Mouse (Mus musculus): Measurements from ENCODE around the gene Kat5. TPM values are rescaled to one million over a fixed set of nuclear protein-coding genes. Genes with fewer than 3 reads are reported as not detected.

The Kat5 gene
- polyA plus RNA-seq, 1 experiment from 2014 or later, result 45.6 TPM

GRCm38 (mm10) chr19:5560457-5561041 is 49.5 kb downstream of the Kat5 start, which contains the start of gene Ovol1:
Gene Ovol1 (minus strand): TSS chr19:5560646.
- peaks cover 12% of the 10 kb centered on the region for H3K4me1 ChIP-seq (ENCODE audit: control insufficient read depth, insufficient read depth, low read length)
- H3K27ac ChIP-seq (ENCODE audit: low read depth, low read length), result no peak within 1 kb of the TSS
- peaks cover 59% of the 10 kb centered on the region for H3K27me3 ChIP-seq (ENCODE audit: control insufficient read depth, insufficient read depth, low read length)
- peak within 1 kb of the TSS; percentile 27 for H3K4me3 ChIP-seq (ENCODE audit: low read depth, low read length)
- no peak for ATAC-seq (ENCODE audit: low read depth)
- H3K9ac ChIP-seq (replicated peaks; ENCODE audit: low read depth, low read length), result 0 out of 2 replicates have a peak within 1 kb of the TSS, but pooled peaks have one; percentile 25
- under 1% methylated on average over 56 of the region's 57 CpGs for WGBS
- no peaks in the 10 kb centered on the region for H3K36me3 ChIP-seq (ENCODE audit: control insufficient read depth, insufficient read depth, low read length)
- no peaks in the 10 kb centered on the region for H3K9me3 ChIP-seq (ENCODE audit: control insufficient read depth, low read length)
- H3K4me2 ChIP-seq (ENCODE audit: low read depth, low read length), result peak within 1 kb of the TSS; percentile 50

GRCm38 (mm10) chr19:5559631-5560456 is 50.2 kb downstream of the Kat5 start:
- Histone ChIP-seq H3K27ac (ENCODE audit: low read depth, low read length) (no peak overlapping the region), H3K4me3 (ENCODE audit: low read depth, low read length) (peak overlapping the region; percentile 27), H3K9me3 (ENCODE audit: control insufficient read depth, low read length) (no peaks in the 10 kb centered on the region), H3K27me3 (ENCODE audit: control insufficient read depth, insufficient read depth, low read length) (peaks cover 59% of the 10 kb centered on the region), H3K36me3 (ENCODE audit: control insufficient read depth, insufficient read depth, low read length) (no peaks in the 10 kb centered on the region), H3K4me1 (ENCODE audit: control insufficient read depth, insufficient read depth, low read length) (peaks cover 12% of the 10 kb centered on the region), H3K9ac (replicated peaks; ENCODE audit: low read depth, low read length) (0 out of 2 replicates have a peak overlapping the region, but pooled peaks have one; percentile 25), H3K4me2 (ENCODE audit: low read depth, low read length) (peak overlapping the region; percentile 50)
- no peak for ATAC-seq (ENCODE audit: low read depth)
- under 1% methylated on average over 69 of the region's 69 CpGs for WGBS

- 9% methylated on average over 8 of the region's 8 CpGs for whole genome bisulfite sequencing
- peaks cover 59% of the 10 kb centered on the region for H3K27me3 ChIP-seq (ENCODE audit: control insufficient read depth, insufficient read depth, low read length)
- no peak for ATAC-seq (ENCODE audit: low read depth)
- no peak overlapping the region for H3K27ac ChIP-seq (ENCODE audit: low read depth, low read length)
- H3K4me2 ChIP-seq (ENCODE audit: low read depth, low read length), result no peak overlapping the region
- no peak overlapping the region for H3K4me3 ChIP-seq (ENCODE audit: low read depth, low read length)
- peaks cover 12% of the 10 kb centered on the region for H3K4me1 ChIP-seq (ENCODE audit: control insufficient read depth, insufficient read depth, low read length)
- H3K9me3 ChIP-seq (ENCODE audit: control insufficient read depth, low read length), result no peaks in the 10 kb centered on the region
- no peaks in the 10 kb centered on the region for H3K36me3 ChIP-seq (ENCODE audit: control insufficient read depth, insufficient read depth, low read length)
- H3K9ac ChIP-seq (replicated peaks; ENCODE audit: low read depth, low read length), result no peak overlapping the region
Observed at GRCm38 (mm10) chr19:5559229-5559628, 50.8 kb downstream of the Kat5 start.

GRCm38 (mm10) chr19:5558770-5559169 is 51.3 kb downstream of the Kat5 start:
- peaks cover 12% of the 10 kb centered on the region for H3K4me1 ChIP-seq (ENCODE audit: control insufficient read depth, insufficient read depth, low read length)
- H3K9ac ChIP-seq (replicated peaks; ENCODE audit: low read depth, low read length), result no peak overlapping the region
- H3K36me3 ChIP-seq (ENCODE audit: control insufficient read depth, insufficient read depth, low read length), result no peaks in the 10 kb centered on the region
- H3K27me3 ChIP-seq (ENCODE audit: control insufficient read depth, insufficient read depth, low read length), result peaks cover 59% of the 10 kb centered on the region
- H3K4me3 ChIP-seq (ENCODE audit: low read depth, low read length), result no peak overlapping the region
- 55% methylated on average over 8 of the region's 8 CpGs for WGBS
- H3K4me2 ChIP-seq (ENCODE audit: low read depth, low read length), result no peak overlapping the region
- no peak for ATAC-seq (ENCODE audit: low read depth)
- H3K9me3 ChIP-seq (ENCODE audit: control insufficient read depth, low read length), result no peaks in the 10 kb centered on the region
- H3K27ac ChIP-seq (ENCODE audit: low read depth, low read length), result no peak overlapping the region

GRCm38 (mm10) chr19:5558169-5558568 is 51.9 kb downstream of the Kat5 start:
- Histone ChIP-seq H3K9me3 (ENCODE audit: control insufficient read depth, low read length) (no peaks in the 10 kb centered on the region), H3K4me1 (ENCODE audit: control insufficient read depth, insufficient read depth, low read length) (peaks cover 12% of the 10 kb centered on the region), H3K9ac (replicated peaks; ENCODE audit: low read depth, low read length) (no peak overlapping the region), H3K4me2 (ENCODE audit: low read depth, low read length) (no peak overlapping the region), H3K27me3 (ENCODE audit: control insufficient read depth, insufficient read depth, low read length) (peaks cover 59% of the 10 kb centered on the region), H3K27ac (ENCODE audit: low read depth, low read length) (no peak overlapping the region), H3K4me3 (ENCODE audit: low read depth, low read length) (no peak overlapping the region), H3K36me3 (ENCODE audit: control insufficient read depth, insufficient read depth, low read length) (no peaks in the 10 kb centered on the region)
- ATAC-seq (ENCODE audit: low read depth), result no peak
- 42% methylated on average over 7 of the region's 7 CpGs for WGBS

GRCm38 (mm10) chr19:5554212-5554611 is 55.8 kb downstream of the Kat5 start:
- Histone ChIP-seq H3K9ac (replicated peaks; ENCODE audit: low read depth, low read length) (no peak overlapping the region), H3K4me2 (ENCODE audit: low read depth, low read length) (no peak overlapping the region), H3K4me3 (ENCODE audit: low read depth, low read length) (no peak overlapping the region), H3K9me3 (ENCODE audit: control insufficient read depth, low read length) (no peaks in the 10 kb centered on the region), H3K4me1 (ENCODE audit: control insufficient read depth, insufficient read depth, low read length) (no peaks in the 10 kb centered on the region), H3K36me3 (ENCODE audit: control insufficient read depth, insufficient read depth, low read length) (no peaks in the 10 kb centered on the region), H3K27ac (ENCODE audit: low read depth, low read length) (no peak overlapping the region), H3K27me3 (ENCODE audit: control insufficient read depth, insufficient read depth, low read length) (peaks cover 23% of the 10 kb centered on the region)
- WGBS, result 81% methylated on average over 14 of the region's 14 CpGs
- ATAC-seq (ENCODE audit: low read depth), result no peak

- Histone ChIP-seq H3K4me2 (ENCODE audit: low read depth, low read length) (no peak overlapping the region), H3K9ac (replicated peaks; ENCODE audit: low read depth, low read length) (no peak overlapping the region), H3K9me3 (ENCODE audit: control insufficient read depth, low read length) (no peaks in the 10 kb centered on the region), H3K36me3 (ENCODE audit: control insufficient read depth, insufficient read depth, low read length) (no peaks in the 10 kb centered on the region), H3K27ac (ENCODE audit: low read depth, low read length) (no peak overlapping the region), H3K4me1 (ENCODE audit: control insufficient read depth, insufficient read depth, low read length) (no peaks in the 10 kb centered on the region), H3K4me3 (ENCODE audit: low read depth, low read length) (no peak overlapping the region), H3K27me3 (ENCODE audit: control insufficient read depth, insufficient read depth, low read length) (peaks cover 19% of the 10 kb centered on the region)
- 52% methylated on average over 8 of the region's 8 CpGs for WGBS
- ATAC-seq (ENCODE audit: low read depth), result no peak
Observed at GRCm38 (mm10) chr19:5553802-5554201, 56.2 kb downstream of the Kat5 start.

Measured in neural tube, embryonic 14.5 days (tissue).